Comparison of ENCODE assay signal across 10 mouse cellular contexts in genomic region chr10:11361985-11362692, GRCm38 (mm10). TPM values are rescaled to one million over a fixed set of nuclear protein-coding genes. Genes with fewer than 3 reads are reported as not detected.
DNase-seq lines count a peak whose midpoint lies in the region; ATAC-seq and TF ChIP-seq lines count a peak whose summit lies in the region.
"Had no signal": no experiment of that assay in that cellular context is flagged by ENCODE, and none has a peak within 500 bp of the region (broad histone marks: within the 10 kb centered on the region; RNA-seq: fewer than 3 reads in every experiment).

No protein-coding gene starts in this region.

- 63% methylated on average over 5 of the region's 5 CpGs for WGBS in limb, embryonic 14.5 days
- 65% methylated on average over 5 of the region's 5 CpGs for WGBS in limb, embryonic 10.5 days
- WGBS in hindbrain, embryonic 14.5 days, result 61% methylated on average over 5 of the region's 5 CpGs
- 63% methylated on average over 5 of the region's 5 CpGs for WGBS in midbrain, postnatal 0 days

- H3K27me3 ChIP-seq in limb, embryonic 14.5 days (ENCODE audit: control insufficient read depth, insufficient read depth, low read length), result no peaks in the 10 kb centered on the region
- no peaks in the 10 kb centered on the region for H3K27me3 ChIP-seq in limb, embryonic 10.5 days (ENCODE audit: low read depth, poor library complexity, severe bottlenecking)
- H3K27me3 ChIP-seq in hindbrain, embryonic 14.5 days (ENCODE audit: control insufficient read depth, insufficient read depth, low read length), result no peaks in the 10 kb centered on the region
- H3K27me3 ChIP-seq in midbrain, postnatal 0 days (ENCODE audit: insufficient read depth, low read length), result no peaks in the 10 kb centered on the region
- H3K27me3 ChIP-seq: heart, embryonic 15.5 days; megakaryocyte, embryonic 14.5 days had no signal

- no peaks in the 10 kb centered on the region for H3K4me1 ChIP-seq in limb, embryonic 14.5 days (ENCODE audit: control insufficient read depth, insufficient read depth, low read length)
- no peaks in the 10 kb centered on the region for H3K4me1 ChIP-seq in limb, embryonic 10.5 days
- H3K4me1 ChIP-seq in hindbrain, embryonic 14.5 days (replicated peaks; ENCODE audit: control insufficient read depth, insufficient read depth, low read length), result no peaks in the 10 kb centered on the region
- H3K4me1 ChIP-seq in midbrain, postnatal 0 days (ENCODE audit: insufficient read depth, low read length), result no peaks in the 10 kb centered on the region
- H3K4me1 ChIP-seq: heart, embryonic 15.5 days had no signal

- H3K4me3 ChIP-seq in limb, embryonic 14.5 days (replicated peaks; ENCODE audit: low read length), result no peak overlapping the region
- H3K4me3 ChIP-seq in limb, embryonic 10.5 days, result no peak overlapping the region
- H3K4me3 ChIP-seq in hindbrain, embryonic 14.5 days (replicated peaks; ENCODE audit: low read length), result no peak overlapping the region
- no peak overlapping the region for H3K4me3 ChIP-seq in midbrain, postnatal 0 days (ENCODE audit: low read depth, low read length)
- H3K4me3 ChIP-seq: heart, embryonic 15.5 days; megakaryocyte, embryonic 14.5 days had no signal

- peak; percentile 56; the same call in 1 of the 2 replicates for TF ChIP-seq CTCF in brain, embryonic 14.5 days (IDR thresholded peaks at IDR 0.05; ENCODE audit: borderline replicate concordance, extremely low read depth, insufficient read depth, insufficient read length)
- peak; percentile 77 for TF ChIP-seq CTCF in midbrain, postnatal 0 days (IDR thresholded peaks at IDR 0.05)

- no peak for DNase-seq in cerebellum, postnatal 36 days
- DNase-seq in limb, embryonic 14.5 days (ENCODE audit: low spot score), result peak; percentile 44
- DNase-seq in limb, embryonic 10.5 days (ENCODE audit: low spot score), result no peak
- DNase-seq in brain, embryonic 14.5 days (ENCODE audit: low read depth), result peak; percentile 80
- DNase-seq in hindbrain, embryonic 14.5 days (ENCODE audit: low spot score), result peak; percentile 79
- peak; percentile 84 for DNase-seq in midbrain, postnatal 0 days (ENCODE audit: low spot score)
- no peak for DNase-seq in gastrocnemius, postnatal 25 days

- H3K27ac ChIP-seq in limb, embryonic 14.5 days (replicated peaks; ENCODE audit: low read depth, low read length), result no peak overlapping the region
- H3K27ac ChIP-seq in limb, embryonic 10.5 days, result no peak overlapping the region
- H3K27ac ChIP-seq in hindbrain, embryonic 14.5 days, result no peak overlapping the region
- no peak overlapping the region for H3K27ac ChIP-seq in midbrain, postnatal 0 days (ENCODE audit: low read depth, low read length)
- H3K27ac ChIP-seq: heart, embryonic 15.5 days had no signal

- ATAC-seq in cerebellum, adult (ENCODE audit: insufficient number of reproducible peaks, low FRiP score, low TSS enrichment), result peak; percentile 68
- no peak for ATAC-seq in limb, embryonic 14.5 days (ENCODE audit: low FRiP score, low read depth)
- peak; percentile 60; the same call in 1 of the 2 replicates for ATAC-seq in hindbrain, embryonic 14.5 days (ENCODE audit: low FRiP score)
- ATAC-seq in midbrain, postnatal 0 days (ENCODE audit: low FRiP score), result no peak

- H3K9ac ChIP-seq in limb, embryonic 14.5 days (ENCODE audit: low read depth, low read length, severe bottlenecking), result no peak overlapping the region
- no peak overlapping the region for H3K9ac ChIP-seq in hindbrain, embryonic 14.5 days
- H3K9ac ChIP-seq in midbrain, postnatal 0 days (replicated peaks; ENCODE audit: low read length, poor library complexity, severe bottlenecking), result no peak overlapping the region
- H3K9ac ChIP-seq: heart, embryonic 15.5 days had no signal

- no peaks in the 10 kb centered on the region for H3K36me3 ChIP-seq in limb, embryonic 14.5 days (ENCODE audit: control insufficient read depth, insufficient read depth, low read length)
- no peaks in the 10 kb centered on the region for H3K36me3 ChIP-seq in limb, embryonic 10.5 days
- no peaks in the 10 kb centered on the region for H3K36me3 ChIP-seq in hindbrain, embryonic 14.5 days (replicated peaks; ENCODE audit: control insufficient read depth, insufficient read depth)
- H3K36me3 ChIP-seq in midbrain, postnatal 0 days (ENCODE audit: insufficient read depth, low read length), result no peaks in the 10 kb centered on the region
- H3K36me3 ChIP-seq: heart, embryonic 15.5 days had no signal

- no peaks in the 10 kb centered on the region for H3K9me3 ChIP-seq in limb, embryonic 14.5 days (ENCODE audit: control insufficient read depth, low read length)
- H3K9me3 ChIP-seq in limb, embryonic 10.5 days (replicated peaks), result no peaks in the 10 kb centered on the region
- no peaks in the 10 kb centered on the region for H3K9me3 ChIP-seq in hindbrain, embryonic 14.5 days (ENCODE audit: control insufficient read depth, low read length)
- H3K9me3 ChIP-seq in midbrain, postnatal 0 days (ENCODE audit: low read length), result no peaks in the 10 kb centered on the region
- H3K9me3 ChIP-seq: heart, embryonic 15.5 days had no signal

- no peak overlapping the region for H3K4me2 ChIP-seq in limb, embryonic 14.5 days (replicated peaks; ENCODE audit: low read depth, low read length, severe bottlenecking)
- no peak overlapping the region for H3K4me2 ChIP-seq in hindbrain, embryonic 14.5 days (replicated peaks)
- H3K4me2 ChIP-seq in midbrain, postnatal 0 days (ENCODE audit: low read depth, low read length, poor library complexity, severe bottlenecking), result no peak overlapping the region
- H3K4me2 ChIP-seq: heart, embryonic 15.5 days had no signal

- TF ChIP-seq POLR2A in limb, embryonic 14.5 days (IDR thresholded peaks at IDR 0.05; ENCODE audit: borderline replicate concordance, extremely low read depth, insufficient read depth, insufficient read length), result no peak
- no peak for TF ChIP-seq POLR2A in brain, embryonic 14.5 days (IDR thresholded peaks at IDR 0.05; ENCODE audit: borderline replicate concordance, extremely low read depth, insufficient read depth, insufficient read length, poor library complexity, severe bottlenecking)

RNA-seq across cellular contexts. Expression of gene Epm2a, which starts 18.9 kb away (rescaled TPM):
- polyA plus RNA-seq in limb, embryonic 14.5 days (2012; rRNA removed), result 2.0 and 2.3 TPM in 2 replicates
- polyA plus RNA-seq in limb, embryonic 14.5 days (2014; fragmentation: Nextera tagmentation; extraction: Ambion mirVana), result 0.46 and 0.54 TPM in 2 replicates
- 0.65 and 0.78 TPM in 2 replicates for polyA plus RNA-seq in limb, embryonic 10.5 days (2016; fragmentation: Nextera tagmentation; extraction: Ambion mirVana)
- 3.7 and 6.5 TPM in 2 replicates for polyA plus RNA-seq in brain, embryonic 14.5 days (2012; rRNA removed)
- polyA plus RNA-seq in hindbrain, embryonic 14.5 days (2014; fragmentation: Nextera tagmentation; extraction: Ambion mirVana), result 2.0 and 2.3 TPM in 2 replicates
- total RNA-seq in midbrain, postnatal 0 days (2014; rRNA removed), result 38.1 and 41.9 TPM in 2 replicates
- polyA plus RNA-seq in midbrain, postnatal 0 days (2015; fragmentation: Nextera tagmentation; extraction: Ambion mirVana), result 3.1 and 3.8 TPM in 2 replicates
- 10 to 100 TPM; 58.6 to 69.4 TPM for total RNA-seq in gastrocnemius, postnatal 25 days (2021)

Comparison
In these comparisons a context has a peak if more than half of its experiments do, and no peak if none do; other contexts are left out.
1. DNase-seq: peak in limb, embryonic 14.5 days (single experiment), brain, embryonic 14.5 days (single experiment), hindbrain, embryonic 14.5 days (single experiment) and midbrain, postnatal 0 days (single experiment); none in cerebellum, postnatal 36 days (0 of 2), limb, embryonic 10.5 days (single experiment) and gastrocnemius, postnatal 25 days (single experiment).
2. ATAC-seq: peak in cerebellum, adult (single experiment) and hindbrain, embryonic 14.5 days (single experiment); none in limb, embryonic 14.5 days (single experiment) and midbrain, postnatal 0 days (single experiment).